Mouse (Mus musculus) intestine, embryonic 16.5 days (tissue): Measurements from ENCODE around the gene Masp1. TPM values are rescaled to one million over a fixed set of nuclear protein-coding genes. Genes with fewer than 3 reads are reported as not detected.

ENCODE experiments used
- ATAC-seq: fragments of 200-750 bp; cut with Nextera tagmentation; 2 replicates; pipeline ENCODE4 v1.8.0; 2017; ENCODE audit warnings: moderate TSS enrichment, moderate library complexity
- H3K27ac ChIP-seq: fragments of 300-500 bp; sonication (generic); 2 replicates; pipeline ENCODE4 v1.5.1; 2014; ENCODE audit warnings: mild to moderate bottlenecking, low read length
- H3K27me3 ChIP-seq: fragments of 300-500 bp; sonication (generic); replicated peaks from 2 replicates; pipeline ENCODE4 v1.6.1; 2014; ENCODE audit warnings: low read length, control low read depth, mixed read lengths; ENCODE audit not compliant: control insufficient read depth, insufficient read depth
- H3K36me3 ChIP-seq: fragments of 300-500 bp; sonication (generic); 2 replicates; pipeline ENCODE4 v1.6.1; 2014; ENCODE audit warnings: low read length, control low read depth; ENCODE audit not compliant: control insufficient read depth, insufficient read depth
- H3K4me1 ChIP-seq: fragments of 300-500 bp; sonication (generic); 2 replicates; pipeline ENCODE4 v1.6.1; 2014; ENCODE audit warnings: low read length, control low read depth, mixed read lengths; ENCODE audit not compliant: control insufficient read depth, insufficient read depth
- H3K4me2 ChIP-seq: fragments of 300-500 bp; sonication (generic); 2 replicates; pipeline ENCODE4 v1.6.1; 2014; ENCODE audit warnings: low read depth, low read length, control low read depth
- H3K4me3 ChIP-seq: fragments of 300-500 bp; sonication (generic); 2 replicates; pipeline ENCODE4 v1.5.1; 2014; ENCODE audit warnings: mild to moderate bottlenecking, low read length
- H3K9ac ChIP-seq: fragments of 300-500 bp; sonication (generic); 2 replicates; pipeline ENCODE4 v1.6.1; 2014; ENCODE audit warnings: low read depth, low read length
- H3K9me3 ChIP-seq: fragments of 300-500 bp; sonication (generic); 2 replicates; pipeline ENCODE4 v1.6.1; 2016; ENCODE audit warnings: low read length, control low read depth; ENCODE audit not compliant: control insufficient read depth
- WGBS: fragments of 180-500 bp; shearing (Covaris S2); extraction: QIAGEN DNeasy Blood & Tissue Kit; methylation state at CpG from one replicate; pipeline ENCODE4 v1.1.7; 2014; 5-methylcytosine and 5-hydroxymethylcytosine counted together
- polyA plus RNA-seq: library from polyadenylated mRNA; unstranded; fragments of >200 nt; fragmentation: Nextera tagmentation; extraction: Ambion mirVana; gene quantifications from 2 replicates; pipeline ENCODE4 v1.2.1, GENCODE M21; 2015

The Masp1 gene
- 3.6 and 4.3 TPM in 2 replicates for polyA plus RNA-seq

DNA sequence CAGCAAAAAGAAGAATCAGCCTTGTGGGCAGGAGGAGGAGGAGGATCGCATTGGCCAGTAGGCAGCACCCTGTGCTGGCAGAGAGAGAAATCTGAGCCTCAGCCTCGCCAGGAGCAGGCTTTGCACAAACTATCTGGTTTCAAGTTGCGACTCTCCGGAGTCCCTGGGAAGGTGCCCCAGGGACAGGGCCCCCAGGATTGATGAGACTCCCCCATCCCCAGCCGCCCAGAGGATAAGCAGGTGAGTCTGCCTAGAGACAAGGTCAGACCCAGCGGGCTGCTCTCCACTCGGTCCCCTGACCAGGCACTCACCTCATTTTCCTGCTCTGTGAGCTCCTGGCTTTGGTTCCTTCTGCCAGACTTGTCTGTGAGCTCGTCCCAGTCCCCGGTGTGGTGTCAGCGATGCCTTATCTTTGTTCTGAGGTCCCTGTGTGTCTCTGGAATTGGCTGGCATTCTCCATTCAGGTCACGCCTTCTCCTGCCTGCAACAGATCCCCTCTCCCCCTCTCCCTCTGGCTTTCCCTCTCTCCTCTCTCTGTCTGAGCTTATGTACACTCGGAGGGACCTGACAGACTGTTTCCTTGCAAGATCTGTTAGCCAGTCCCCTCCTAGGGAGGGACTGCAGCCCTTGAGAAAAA is at the start of gene Masp1, which contains the start of gene Rtp4:
Gene Masp1 (minus strand): TSS at position 581 of the 637 bp plus-strand sequence.
Gene Rtp4 (plus strand): TSS at position 57 of the 637 bp plus-strand sequence.
- no peaks in the 10 kb centered on the region for H3K27me3 ChIP-seq
- peak within 1 kb of the TSS; percentile 33 for H3K4me3 ChIP-seq
- peak; percentile 26; the same call in 1 of the 2 replicates for ATAC-seq
- H3K9ac ChIP-seq: peak within 1 kb of the TSS; percentile 53
- H3K27ac ChIP-seq: peak within 1 kb of the TSS; percentile 49; the same call in 1 of the 2 replicates
- WGBS: 4% methylated on average over 12 of the region's 12 CpGs
- no peaks in the 10 kb centered on the region for H3K36me3 ChIP-seq
- H3K9me3 ChIP-seq: no peaks in the 10 kb centered on the region
- H3K4me1 ChIP-seq: peaks cover 7% of the 10 kb centered on the region
- H3K4me2 ChIP-seq: peak within 1 kb of the TSS; percentile 48

GRCm38 (mm10) chr16:23568369-23568958 is 47.8 kb upstream of the Masp1 start:
- Histone ChIP-seq H3K27ac (no peak overlapping the region), H3K4me3 (no peak overlapping the region), H3K27me3 (no peaks in the 10 kb centered on the region), H3K9me3 (no peaks in the 10 kb centered on the region), H3K4me2 (no peak overlapping the region), H3K9ac (no peak overlapping the region), H3K4me1 (no peaks in the 10 kb centered on the region), H3K36me3 (no peaks in the 10 kb centered on the region)
- ATAC-seq: no peak
- WGBS: 58% methylated on average over 4 of the region's 4 CpGs

- Histone ChIP-seq H3K4me3 (no peak overlapping the region), H3K36me3 (no peaks in the 10 kb centered on the region), H3K4me2 (no peak overlapping the region), H3K4me1 (no peaks in the 10 kb centered on the region), H3K9me3 (no peaks in the 10 kb centered on the region), H3K27me3 (no peaks in the 10 kb centered on the region), H3K27ac (no peak overlapping the region), H3K9ac (no peak overlapping the region)
- WGBS: 83% methylated on average over 2 of the region's 2 CpGs
- no peak for ATAC-seq
Observed at GRCm38 (mm10) chr16:23557669-23558068, 37.1 kb upstream of the Masp1 start.

GRCm38 (mm10) chr16:23557195-23557594 is 36.6 kb upstream of the Masp1 start:
- H3K36me3 ChIP-seq: no peaks in the 10 kb centered on the region
- no peak overlapping the region for H3K4me2 ChIP-seq
- no peaks in the 10 kb centered on the region for H3K9me3 ChIP-seq
- H3K27me3 ChIP-seq: no peaks in the 10 kb centered on the region
- no peak overlapping the region for H3K4me3 ChIP-seq
- H3K4me1 ChIP-seq: no peaks in the 10 kb centered on the region
- no peak overlapping the region for H3K27ac ChIP-seq
- WGBS: 85% methylated on average over 5 of the region's 5 CpGs
- H3K9ac ChIP-seq: no peak overlapping the region
- no peak for ATAC-seq

DNA sequence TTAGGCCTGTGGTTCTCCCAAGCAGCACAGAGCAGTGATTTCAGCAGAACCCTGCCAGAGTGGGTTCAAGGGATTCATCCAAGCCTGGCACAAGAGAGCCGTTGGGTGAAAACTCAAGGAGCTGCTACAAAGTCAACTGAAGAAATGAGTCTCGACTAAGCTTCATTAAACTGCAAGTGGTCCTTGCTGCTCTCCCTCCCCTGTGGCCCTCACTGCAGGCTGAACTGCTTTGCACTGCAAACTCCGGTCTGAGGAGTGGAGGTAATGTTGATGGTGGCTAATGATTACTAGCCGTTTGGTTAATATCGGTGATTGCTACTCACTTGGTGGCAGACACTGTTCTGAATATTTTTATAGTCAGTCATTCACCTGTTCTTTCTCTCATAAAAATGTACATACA is 34.1 kb upstream of the Masp1 start:
- ATAC-seq: no peak
- Histone ChIP-seq H3K4me1 (no peaks in the 10 kb centered on the region), H3K9ac (no peak overlapping the region), H3K4me2 (no peak overlapping the region), H3K4me3 (no peak overlapping the region), H3K27ac (no peak overlapping the region), H3K9me3 (no peaks in the 10 kb centered on the region), H3K36me3 (no peaks in the 10 kb centered on the region), H3K27me3 (no peaks in the 10 kb centered on the region)
- 66% methylated on average over 5 of the region's 5 CpGs for WGBS

DNA sequence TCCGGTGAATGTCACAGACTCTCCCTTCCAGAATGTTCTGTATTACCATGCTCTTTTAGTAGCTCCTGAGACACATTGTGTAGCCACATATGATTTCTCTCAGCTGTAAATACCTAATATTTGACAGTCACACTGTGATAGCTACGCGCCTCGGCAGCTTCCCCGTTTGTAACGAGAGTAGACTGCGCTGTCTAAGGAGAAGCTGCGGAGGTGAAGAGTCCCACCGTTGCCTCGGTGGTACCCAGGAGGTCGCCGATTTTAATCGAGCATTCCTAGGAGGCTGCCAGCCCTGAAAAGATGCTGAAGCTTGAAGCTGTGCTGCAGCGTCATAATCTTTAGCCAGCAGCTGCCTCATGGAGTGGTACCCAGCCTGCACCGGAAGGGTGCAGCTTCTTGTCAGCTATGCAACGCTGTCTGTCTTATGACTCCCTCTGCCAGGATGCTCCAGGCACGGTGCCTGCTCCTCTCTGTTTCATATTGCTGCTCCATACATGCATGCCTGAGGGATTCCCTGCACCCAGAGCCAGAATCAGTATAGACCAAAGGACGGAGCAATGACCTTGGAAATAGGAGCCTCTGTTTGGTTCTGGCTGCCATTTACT is 30.5 kb upstream of the Masp1 start:
- ATAC-seq: no peak
- Histone ChIP-seq H3K9ac (no peak overlapping the region), H3K9me3 (no peaks in the 10 kb centered on the region), H3K4me3 (no peak overlapping the region), H3K36me3 (no peaks in the 10 kb centered on the region), H3K27me3 (no peaks in the 10 kb centered on the region), H3K4me1 (no peaks in the 10 kb centered on the region), H3K27ac (no peak overlapping the region), H3K4me2 (no peak overlapping the region)
- WGBS: 84% methylated on average over 18 of the region's 18 CpGs

DNA sequence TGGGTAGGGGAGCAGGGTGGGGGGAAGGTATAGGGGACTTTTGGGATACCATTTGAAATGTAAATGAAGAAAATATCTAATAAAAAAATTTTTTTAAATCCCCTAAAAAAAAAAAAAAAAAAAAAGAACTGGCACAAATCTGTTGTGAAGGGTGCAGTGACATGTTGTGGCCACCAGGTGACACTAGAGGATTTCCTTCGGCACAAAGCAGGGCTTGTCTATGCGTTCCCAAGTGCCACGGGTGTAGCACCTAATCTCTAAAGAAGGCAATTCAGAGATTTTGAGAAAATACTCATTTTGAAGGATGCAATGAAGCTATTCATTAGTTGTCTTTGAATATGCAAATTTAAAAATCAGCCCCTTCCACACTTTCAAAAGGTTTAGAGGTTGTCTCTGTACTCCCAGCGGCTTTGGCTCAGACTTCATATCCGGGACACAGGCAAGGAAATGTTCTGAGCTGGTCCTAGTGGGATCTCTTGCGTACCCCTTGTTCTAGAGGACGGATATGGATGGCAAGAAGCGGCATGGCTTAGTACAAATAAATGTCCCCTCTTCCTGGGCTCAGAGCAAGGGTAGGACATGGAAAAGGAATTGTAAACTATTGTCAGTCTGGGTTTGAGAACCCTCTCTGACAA is 29.8 kb upstream of the Masp1 start:
- no peak overlapping the region for H3K27ac ChIP-seq
- no peak for ATAC-seq

GRCm38 (mm10) chr16:23547783-23548182 is 27.2 kb upstream of the Masp1 start:
- no peaks in the 10 kb centered on the region for H3K36me3 ChIP-seq
- no peak overlapping the region for H3K4me2 ChIP-seq
- H3K9ac ChIP-seq: no peak overlapping the region
- no peak for ATAC-seq
- WGBS: 89% methylated on average over 4 of the region's 4 CpGs
- H3K27ac ChIP-seq: no peak overlapping the region
- H3K9me3 ChIP-seq: no peaks in the 10 kb centered on the region
- H3K4me3 ChIP-seq: no peak overlapping the region
- no peaks in the 10 kb centered on the region for H3K27me3 ChIP-seq
- 0 out of 2 replicates have a peak, but pooled peaks cover 2% of the 10 kb centered on the region for H3K4me1 ChIP-seq

More for the DNA sequence above, 29.8 kb upstream of the Masp1 start:
- Histone ChIP-seq H3K9me3 (no peaks in the 10 kb centered on the region), H3K36me3 (no peaks in the 10 kb centered on the region), H3K27me3 (no peaks in the 10 kb centered on the region), H3K4me2 (no peak overlapping the region), H3K9ac (no peak overlapping the region), H3K4me3 (no peak overlapping the region), H3K4me1 (no peaks in the 10 kb centered on the region)
- 41% methylated on average over 8 of the region's 8 CpGs for WGBS

DNA sequence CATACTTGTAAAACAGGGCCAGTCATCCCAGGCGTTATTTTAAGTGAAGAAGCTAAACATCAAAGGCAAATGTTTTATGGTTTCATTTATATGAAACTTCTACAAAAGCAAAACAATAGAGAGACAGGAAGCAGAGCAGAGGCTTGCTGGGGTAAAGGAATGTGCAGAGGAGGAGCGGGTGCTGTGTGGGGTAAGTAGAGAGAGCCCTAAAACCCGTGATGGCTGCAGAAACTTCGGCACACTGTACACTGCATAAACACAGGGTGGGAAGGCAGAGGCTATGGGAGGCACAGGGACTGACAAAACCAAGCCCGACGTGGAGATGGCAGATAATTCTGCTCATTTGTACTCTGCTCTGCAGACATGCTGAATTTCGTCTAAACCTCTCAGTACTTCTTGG is 23.7 kb upstream of the Masp1 start:
- Histone ChIP-seq H3K4me1 (0 out of 2 replicates have a peak, but pooled peaks cover 2% of the 10 kb centered on the region), H3K4me3 (no peak overlapping the region), H3K27ac (no peak overlapping the region), H3K27me3 (no peaks in the 10 kb centered on the region), H3K9me3 (no peaks in the 10 kb centered on the region), H3K4me2 (no peak overlapping the region), H3K36me3 (no peaks in the 10 kb centered on the region), H3K9ac (no peak overlapping the region)
- WGBS: 32% methylated on average over 7 of the region's 7 CpGs
- peak; percentile 65 for ATAC-seq
